Mouse (Mus musculus) megakaryocyte-erythroid progenitor cell, adult 5 weeks (primary cell): Measurements from ENCODE around the gene Rps15a. TPM values are rescaled to one million over a fixed set of nuclear protein-coding genes. Genes with fewer than 3 reads are reported as not detected.

Experiments used
- polyA plus RNA-seq: library from polyadenylated mRNA; stranded (reverse); fragments of >175 nt; gene quantifications from 2 replicates; pipeline ENCODE4 v1.2.3, GENCODE M21; 2012

Gene Rps15a
- 29.8 and 37.6 TPM in 2 replicates for polyA plus RNA-seq

GRCm38 (mm10) chr7:118115877-118116568 lies at the start of gene Rps15a:
Rps15a (minus strand) TSS chr7:118116188.

DNA sequence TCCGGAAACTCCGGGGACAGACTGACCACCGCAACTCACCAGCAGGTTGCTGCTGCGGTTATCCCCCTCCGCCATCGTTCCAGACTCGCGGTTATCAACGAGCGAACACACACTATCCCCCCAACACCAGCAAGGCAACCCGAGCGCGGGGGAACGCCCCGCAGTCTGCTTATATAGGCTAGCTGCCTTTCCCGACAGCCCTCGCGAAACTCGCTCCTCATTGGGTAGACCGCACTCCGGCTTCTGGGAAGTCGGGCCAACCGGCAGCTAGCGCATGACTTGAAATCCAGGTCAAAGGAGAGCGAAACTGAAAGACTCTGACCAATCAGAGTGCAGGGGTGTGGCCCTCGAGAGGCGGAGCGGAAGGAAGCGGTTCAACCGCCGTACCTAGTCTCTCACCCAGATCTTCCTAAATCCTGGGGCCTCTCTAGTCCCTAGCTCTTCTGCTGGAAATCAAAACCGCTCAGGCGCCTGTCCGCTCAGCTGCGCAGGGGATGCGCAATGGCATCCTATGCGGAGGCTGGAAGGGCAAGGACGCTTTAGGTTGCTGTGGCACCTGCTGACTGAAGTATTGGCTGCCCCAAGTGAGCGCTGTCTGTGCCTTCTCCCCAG lies 13.5 kb upstream of the Rps15a start, which contains the start of gene Arl6ip1:
Gene Arl6ip1, minus strand, starts transcription at position 233 of the 612 bp plus-strand sequence.

Other genes starting within 250 kb of the Rps15a start
- gene Arl6ip1, start 13.5 kb upstream of the Rps15a start, polyA plus RNA-seq = 29.6 and 38.0 TPM in 2 replicates
- gene Smg1, start 127.5 kb upstream of the Rps15a start, polyA plus RNA-seq = 18.8 and 26.1 TPM in 2 replicates